Mouse (Mus musculus) adrenal gland, adult (tissue): Measurements from ENCODE around the gene G3bp1.

ENCODE experiments used
- DNase-seq, 2 experiments: peaks; one replicate each; pipeline ENCODE4 v3.0.0; 2022 to 2023; ENCODE audit warnings: low spot score in 1 of 2; ENCODE audit not compliant: inconsistent age in 2 of 2

G3bp1 gene

DNA sequence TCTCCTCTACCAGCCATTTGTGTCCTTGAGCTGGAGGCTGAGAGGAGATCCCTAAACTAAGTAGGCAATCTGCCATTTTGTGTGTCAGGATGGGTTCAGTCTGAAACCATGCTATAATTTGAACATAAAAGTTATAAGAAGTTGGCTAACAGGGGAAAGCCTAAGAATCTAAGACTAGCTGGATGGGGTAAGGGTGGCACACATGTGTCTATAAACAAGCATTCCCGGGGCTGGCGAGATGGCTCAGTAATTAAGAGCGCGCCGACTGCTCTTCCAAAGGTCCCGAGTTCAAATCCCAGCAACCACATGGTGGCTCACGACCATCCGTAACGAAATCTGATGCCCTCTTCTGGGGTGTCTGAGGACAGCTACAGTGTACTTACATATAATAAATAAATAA is 7.3 kb upstream of the G3bp1 start:
- DNase-seq = no peak

DNA sequence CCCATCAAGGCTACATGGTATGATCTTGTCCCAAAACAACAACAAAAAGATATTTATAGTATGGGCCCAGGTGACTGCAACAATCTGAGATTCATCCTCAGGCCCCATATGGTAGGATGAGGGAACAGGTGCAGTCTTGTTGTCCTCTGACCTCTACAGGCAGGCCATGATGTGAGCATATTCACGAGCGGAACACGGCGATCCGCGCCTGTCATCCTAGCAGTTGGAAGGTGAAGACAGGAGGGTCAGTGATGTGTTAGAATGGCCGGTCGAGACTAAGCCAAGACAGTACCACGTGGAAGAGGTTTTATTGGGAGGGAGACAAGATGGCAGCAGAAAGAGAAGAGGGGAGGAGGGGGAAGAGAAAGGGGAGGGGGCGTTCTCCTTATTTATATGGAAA is 4.8 kb upstream of the G3bp1 start:
- no peak for DNase-seq

DNA sequence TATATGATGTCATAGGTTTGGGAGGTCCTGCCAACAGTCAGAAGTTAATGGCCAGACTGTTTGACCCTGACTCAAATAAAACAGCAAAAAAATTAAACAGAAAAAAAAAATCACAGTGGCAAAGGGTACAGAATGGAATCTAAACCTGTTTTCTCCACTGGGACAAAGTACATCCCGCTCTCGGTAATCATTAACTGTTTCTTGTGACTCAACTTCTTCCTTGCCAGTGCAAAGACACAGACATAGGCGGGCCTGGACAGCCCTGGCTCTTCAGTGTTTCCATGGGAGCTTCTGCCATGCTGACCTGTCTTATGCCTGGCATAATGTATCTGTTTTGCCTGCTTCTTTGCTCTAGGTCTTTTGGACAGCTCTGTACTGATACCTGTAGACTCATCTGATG is 4.3 kb upstream of the G3bp1 start:
- no peak for DNase-seq

DNA sequence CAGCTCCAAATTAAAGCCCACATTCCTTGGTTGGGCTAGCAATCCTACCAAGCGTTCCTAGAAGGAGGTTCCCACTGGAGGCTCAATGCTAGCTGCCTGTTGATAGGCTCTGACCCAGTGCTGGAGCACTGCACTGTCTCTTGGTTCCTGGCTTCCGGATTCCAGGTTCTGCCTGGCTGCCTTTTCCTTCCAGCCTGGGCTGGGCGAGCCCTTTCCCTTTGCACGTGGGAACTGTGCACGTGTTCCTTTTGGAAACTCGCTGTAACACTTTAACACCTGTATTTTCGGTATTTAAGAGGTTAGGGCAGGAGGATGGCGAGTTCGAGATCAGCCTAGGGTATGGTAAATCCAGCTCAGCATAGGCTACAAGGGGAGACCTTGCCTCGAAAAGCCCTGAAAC is 1.5 kb upstream of the G3bp1 start:
- DNase-seq = peak in 1 of 2 experiments; percentile 45

DNA sequence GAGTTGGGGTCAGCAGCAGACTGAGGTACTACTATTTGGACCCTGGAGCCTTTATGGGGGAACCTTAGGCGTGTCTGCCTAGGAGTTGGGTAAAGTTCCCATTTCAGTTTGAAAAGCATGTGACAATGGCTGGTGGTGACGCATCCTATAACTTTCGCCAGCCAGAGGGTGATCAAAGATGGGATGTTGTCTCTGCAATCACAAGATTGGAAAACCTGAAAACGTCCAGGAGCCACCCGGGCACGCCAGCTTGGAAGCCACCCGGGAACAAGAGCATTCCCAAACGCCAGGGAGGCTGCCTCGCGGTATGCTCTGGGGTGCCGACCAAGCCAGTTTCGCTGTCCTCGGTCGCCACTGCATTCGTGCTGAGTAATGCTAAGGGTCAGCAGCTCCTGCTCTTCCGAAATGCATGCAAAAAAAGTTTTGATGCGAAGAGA is 856 bp upstream of the G3bp1 start:
- no peak for DNase-seq

DNA sequence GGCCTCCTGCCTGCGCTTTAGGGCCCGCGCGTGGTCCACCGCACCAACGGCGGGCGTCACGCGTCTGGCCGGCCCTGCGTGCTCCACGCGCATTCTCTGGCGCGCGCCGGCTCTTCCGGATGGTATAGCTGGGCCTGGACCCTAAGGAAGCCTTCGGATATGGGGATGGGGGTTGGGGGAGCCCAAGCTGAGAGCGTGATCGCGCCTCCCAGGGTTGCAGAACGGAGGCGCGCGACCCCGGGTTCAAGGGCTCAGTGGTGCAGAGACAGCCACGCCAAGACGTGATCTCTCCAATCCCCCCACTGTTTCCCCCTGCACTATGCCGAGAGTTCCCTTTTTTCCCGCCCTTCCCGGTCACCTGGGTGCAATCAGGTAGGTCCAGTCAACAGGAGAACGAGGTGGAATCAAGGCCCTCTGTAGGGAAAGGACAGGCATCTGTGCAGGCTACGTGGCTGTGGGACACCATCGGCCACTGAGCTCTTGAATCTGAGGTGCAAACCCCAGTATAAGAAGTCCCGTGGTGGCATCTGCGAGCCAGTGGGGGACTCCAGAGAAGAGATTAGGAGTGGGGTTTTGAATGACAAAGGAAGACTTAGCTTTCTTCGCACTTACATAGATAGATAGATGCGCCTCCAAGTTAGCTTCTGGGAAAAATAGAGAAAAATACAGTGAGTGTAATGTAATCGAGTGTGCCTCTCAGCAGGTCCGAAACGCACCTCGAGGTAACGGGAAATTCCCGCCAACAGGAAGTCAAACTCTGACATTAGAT is 622 bp downstream of the G3bp1 start:
- DNase-seq = peak in 1 of 2 experiments; percentile 75

DNA sequence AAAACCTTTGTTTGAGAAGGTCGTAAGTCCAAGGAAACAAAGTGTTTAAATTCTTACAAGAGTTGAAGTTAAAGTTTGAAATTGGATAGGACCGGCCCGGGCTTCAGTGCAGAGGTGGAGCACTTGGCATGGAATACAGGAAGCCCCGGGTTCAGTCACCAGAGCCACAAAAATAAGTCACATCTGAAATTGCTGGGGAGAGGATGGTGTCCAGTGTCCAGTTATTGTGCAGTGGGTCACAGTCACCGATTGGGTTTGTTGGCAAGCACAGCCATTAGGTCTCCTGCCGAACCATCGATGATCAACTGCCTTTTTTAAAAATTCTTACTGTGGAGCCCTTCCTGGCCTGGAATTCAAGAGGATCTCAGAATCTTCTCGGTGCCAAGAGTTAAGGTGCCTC is 1.3 kb downstream of the G3bp1 start:
- DNase-seq = peak in 1 of 2 experiments; percentile 62

DNA sequence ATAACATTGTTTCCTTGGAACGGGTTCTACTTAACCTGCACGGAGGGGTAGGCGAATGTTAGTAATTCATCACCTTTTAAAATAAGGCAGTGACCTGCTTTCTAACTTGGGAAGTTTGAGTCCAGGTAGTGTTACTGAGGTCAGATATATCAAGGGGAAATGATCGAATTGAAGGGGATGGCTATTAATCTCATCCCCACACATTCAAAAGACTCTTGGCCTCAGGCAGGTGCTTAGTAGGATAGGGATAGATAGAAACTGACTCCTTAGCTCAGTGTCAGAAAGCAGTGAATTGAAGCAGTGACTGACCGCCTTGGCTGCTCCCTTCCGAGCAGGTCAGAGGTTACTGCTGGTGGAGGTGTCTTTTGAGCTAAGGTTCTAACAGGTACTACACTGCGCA is 2.0 kb downstream of the G3bp1 start:
- DNase-seq = no peak

DNA sequence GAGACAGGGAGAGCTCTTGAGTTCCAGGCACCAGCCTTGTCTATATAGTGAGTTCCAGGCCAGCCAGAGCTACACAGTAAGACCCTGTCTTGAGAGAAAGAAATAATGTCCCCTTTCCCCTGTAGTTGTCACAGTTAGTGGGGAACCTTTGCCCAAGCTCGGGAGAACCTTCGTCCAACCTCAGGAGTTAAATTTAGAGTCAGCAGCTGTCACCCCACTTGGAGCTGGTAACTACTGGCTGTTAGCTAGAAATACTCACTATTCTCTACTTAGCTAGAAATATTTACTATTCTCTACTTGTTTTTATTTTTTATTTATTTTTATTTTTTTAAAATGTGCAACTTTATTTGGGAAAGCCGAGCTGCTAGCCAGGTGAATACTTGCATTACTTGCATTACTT is 3.7 kb downstream of the G3bp1 start:
- no peak for DNase-seq

DNA sequence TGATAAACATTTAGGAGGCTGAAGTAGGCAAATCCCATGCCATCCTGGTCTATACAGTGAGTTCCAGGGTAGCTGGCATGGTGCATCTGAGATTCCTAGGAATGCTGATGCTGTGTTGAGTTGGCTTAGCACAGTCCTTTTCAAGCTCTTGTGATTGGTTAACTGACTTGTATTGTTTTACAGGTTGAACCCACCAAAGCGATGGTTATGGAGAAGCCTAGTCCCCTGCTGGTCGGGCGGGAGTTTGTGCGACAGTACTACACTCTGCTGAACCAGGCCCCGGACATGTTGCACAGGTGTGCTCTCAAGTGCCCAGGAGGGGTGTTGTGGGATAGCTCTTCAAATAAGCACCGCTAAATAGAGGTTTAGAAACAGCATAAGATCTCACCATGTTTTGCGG is 16.0 kb downstream of the G3bp1 start:
- DNase-seq = no peak

DNA sequence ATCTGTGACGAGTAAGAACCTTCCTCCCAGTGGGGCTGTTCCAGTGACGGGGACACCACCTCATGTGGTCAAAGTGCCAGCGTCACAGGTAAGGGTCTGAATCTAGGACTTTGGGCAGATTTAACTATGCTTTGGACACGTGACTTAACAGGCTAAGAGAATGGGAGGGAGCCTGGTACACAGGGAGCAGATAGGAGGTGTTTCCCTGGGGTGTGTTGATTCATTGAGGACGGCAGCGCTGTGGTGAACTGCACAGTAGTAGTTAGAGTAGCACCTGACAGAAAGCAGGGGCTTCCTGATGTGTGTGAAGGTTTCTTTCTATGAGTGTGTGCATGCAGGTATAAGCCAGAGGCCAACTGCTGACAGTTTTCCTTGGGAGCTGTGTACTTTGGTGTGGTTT is 26.7 kb downstream of the G3bp1 start:
- no peak for DNase-seq

DNA sequence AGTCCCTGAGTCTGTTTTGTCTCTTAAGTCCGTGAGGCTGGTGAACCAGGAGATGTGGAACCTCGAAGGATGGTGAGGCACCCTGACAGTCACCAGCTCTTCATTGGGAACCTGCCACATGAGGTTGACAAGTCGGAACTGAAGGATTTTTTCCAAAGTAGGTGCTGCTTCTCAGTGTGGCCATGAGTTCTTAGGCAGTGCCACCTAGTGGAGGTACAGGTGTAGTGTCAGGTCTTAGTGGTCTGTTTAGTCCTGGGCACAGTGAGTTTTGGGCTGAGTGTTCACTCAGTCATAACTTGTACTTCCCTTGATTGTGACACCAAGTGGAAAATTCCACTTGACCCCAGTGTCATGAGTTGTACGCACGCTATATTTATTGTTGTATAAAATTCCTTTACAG is 28.4 kb downstream of the G3bp1 start:
- peak; percentile 59 to 83 for DNase-seq

DNA sequence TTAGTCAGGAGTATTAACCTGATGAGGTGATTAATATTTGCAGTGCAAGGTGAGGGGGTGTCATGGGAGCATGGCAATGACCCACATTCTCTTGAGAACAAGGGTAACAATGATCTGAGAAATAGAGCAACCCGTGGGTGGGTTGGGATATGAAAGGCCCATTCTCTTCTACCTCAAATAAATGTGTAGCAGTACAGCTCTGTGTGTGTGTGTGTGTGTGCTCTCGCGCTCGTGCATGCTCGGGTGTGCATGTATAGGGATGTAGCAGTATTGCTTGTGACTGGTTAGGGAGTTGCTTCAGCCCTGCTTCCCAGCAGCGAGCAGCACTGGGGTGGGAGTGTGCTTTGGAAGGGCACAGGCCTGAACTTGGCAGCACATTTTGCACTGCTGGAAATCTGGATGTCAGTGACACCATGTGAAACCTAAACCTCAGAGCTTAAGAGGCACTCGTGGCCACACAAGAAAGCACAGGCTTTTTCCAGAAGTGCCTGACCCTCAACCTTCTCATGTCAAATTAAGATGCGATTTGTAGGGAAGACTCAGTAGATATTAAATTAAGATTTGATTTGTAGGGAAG is 32.6 kb downstream of the G3bp1 start:
- no peak for DNase-seq

DNA sequence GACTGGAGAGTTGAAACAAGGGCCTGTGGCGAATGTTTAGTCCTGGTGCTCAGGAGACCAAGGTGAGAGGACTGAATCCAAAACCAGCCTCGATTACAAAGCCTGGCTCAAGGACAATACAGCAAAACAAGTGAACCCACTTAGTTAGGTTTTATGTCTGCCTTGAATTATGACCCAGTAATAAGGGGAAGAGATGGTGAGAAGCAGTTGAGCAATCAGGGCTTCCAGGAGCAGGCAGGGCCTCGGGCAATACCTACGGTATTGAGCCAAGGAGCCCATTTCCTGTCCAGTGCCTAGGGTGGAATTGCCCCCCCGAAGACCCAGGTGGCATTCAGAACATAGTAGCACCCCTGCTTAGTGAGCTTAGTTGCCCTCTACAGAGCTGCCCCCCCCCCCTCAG is 33.4 kb downstream of the G3bp1 start:
- DNase-seq = peak in 1 of 2 experiments; percentile 68

DNA sequence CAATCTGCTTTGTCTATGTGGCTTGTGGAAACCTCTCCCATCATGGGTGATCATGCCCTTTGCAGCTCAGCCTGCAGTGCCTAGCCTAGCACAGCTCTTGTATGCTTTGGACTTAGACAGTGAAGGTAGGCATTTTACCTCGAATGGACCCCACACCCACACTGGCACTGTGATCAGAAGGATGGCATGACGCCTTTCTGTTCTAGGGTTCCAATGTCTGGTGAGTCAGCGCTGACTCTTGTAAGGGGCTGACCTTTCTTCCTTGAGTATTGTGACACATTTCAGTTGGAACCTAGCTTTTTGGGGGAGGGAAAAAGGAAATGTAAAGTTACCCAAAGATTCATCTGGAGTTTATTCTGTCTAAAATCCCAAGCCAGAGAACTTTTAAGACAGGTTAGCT is 36.0 kb downstream of the G3bp1 start:
- peak; percentile 67 to 83 for DNase-seq

DNA sequence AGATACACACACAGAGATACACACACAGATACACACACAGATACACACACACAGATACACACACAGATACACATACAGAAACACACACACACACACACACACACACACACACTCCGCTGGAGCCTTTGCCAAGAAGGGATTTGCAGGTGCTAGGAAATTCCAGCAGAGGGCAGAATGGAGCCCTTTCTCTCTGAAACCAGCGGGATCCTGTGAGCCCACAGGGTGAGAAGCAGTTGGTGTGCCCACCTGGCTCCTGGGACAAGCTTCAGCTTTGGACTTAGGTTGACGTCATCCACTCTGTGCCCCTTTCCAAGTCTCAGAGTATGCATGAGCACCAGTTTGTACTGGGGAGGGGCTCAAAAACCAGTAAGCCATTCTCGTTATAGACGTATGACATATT is 41.9 kb downstream of the G3bp1 start:
- DNase-seq = peak in 1 of 2 experiments; percentile 32

DNA sequence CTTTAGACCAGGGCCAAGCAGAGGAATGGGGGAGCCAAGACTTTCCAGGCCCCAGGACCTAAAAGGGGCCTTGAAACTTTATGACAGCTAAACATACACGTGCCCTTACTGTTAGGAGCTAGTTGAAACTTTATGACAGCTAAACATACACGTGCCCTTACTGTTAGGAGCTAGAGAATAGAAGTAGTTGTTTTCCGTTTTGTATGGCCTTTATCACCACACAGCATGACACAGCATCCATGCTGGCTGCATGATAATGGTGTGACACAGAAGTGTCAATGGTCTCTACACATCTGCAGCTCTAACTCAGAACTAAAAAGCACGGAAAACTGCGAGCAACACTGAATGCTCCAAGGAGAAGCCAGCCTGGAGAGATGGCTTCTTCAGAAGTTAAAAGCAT is 48.2 kb downstream of the G3bp1 start:
- no peak for DNase-seq

DNA sequence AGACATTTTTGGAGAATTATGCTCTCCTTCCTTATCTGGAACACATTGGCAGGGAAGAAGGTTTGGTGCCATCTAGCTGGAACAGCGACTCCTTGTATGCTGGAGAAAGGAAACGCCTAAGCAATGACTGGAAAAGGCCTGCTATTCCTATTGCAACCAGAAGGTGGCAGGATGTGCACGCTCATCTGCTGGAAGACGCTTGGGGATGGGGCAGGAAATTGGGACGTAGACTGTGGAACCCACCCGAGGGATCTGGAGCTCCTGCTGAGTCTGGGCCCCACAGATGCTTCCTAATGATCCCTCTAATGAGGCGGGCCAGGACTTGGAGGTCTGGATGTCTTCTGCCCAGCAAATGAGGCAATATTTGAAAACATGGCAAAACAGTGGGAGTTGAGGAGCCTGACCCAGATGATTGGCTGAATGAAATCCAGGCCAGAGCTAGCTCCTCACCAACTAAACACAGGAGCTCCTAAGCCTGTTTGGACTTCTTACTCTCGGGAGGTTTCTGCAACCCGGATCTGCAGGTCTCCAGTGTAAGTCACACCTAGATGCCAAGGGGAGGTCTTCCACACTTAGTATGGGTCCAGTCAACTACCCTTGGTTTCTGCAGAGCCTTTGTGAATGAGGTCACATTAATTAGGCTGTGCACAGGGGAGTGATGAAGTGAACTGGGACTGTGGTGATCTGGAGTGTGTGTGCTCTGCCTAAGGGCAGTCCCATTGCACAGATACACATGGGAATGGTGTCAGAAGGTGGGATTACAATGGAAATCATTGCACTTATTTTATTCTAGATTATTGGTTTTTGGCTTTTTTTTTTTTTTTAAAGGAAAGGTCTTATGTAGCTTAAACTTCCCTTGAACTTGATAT is 49.6 kb downstream of the G3bp1 start:
- DNase-seq = peak; percentile 63 to 88

DNA sequence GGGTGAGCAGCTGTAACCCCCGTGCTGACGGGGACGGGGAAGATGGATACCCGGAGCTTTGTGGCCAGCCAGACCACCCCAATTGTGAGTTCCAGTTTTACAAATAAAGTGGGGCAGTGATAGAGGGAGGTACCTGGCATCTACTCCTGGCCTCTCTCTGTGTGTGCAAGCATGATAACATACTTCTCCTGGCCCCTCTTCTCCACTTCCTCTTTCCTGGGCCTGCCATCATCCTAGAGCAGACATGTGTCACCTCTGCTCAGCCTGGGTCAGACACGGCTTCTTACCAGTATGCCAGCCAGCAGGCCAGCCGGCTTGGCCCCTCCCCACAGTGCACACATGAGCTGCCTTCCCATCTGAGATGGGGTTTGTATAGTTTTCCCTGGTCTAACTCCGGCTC is 61.3 kb downstream of the G3bp1 start:
- no peak for DNase-seq

DNA sequence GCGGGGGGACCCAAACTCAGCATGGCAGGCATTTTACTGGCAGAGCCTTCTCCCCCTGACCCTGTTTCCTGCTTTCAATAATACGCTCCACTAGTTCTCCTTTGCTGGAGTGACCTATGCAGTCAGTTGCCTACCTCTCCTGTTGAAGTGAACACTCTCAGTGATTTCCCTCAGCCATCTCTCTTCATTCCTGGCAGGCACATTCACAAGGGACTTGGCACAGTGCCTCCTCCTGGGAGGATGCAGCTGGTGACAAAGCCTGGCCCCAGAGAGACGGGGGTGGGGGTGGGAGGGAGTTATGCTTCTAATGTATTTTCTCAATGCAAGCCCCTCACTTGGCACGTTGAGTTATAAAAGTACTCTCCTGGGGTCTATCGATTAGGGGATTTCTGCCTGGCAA is 63.9 kb downstream of the G3bp1 start:
- DNase-seq = no peak

DNA sequence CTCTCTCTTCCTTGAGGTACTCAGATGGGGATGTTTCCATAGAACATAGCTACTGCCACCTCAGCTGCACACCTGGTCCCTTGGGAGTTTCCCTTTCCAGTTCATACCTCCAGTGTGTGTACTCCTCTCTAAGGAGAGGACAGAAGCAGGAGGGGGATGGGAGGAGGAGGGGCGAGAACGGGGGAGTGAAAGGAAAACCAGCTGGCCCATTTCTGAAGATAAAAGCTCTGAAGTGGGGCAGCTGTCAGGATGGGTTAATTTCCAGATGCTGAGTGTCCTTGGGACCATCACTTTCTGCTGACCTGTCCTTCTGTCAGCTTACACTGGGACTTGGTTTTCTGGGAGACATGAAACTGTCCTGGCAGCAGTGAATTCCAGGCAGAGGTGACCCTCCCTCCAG is 65.3 kb downstream of the G3bp1 start:
- DNase-seq = no peak

DNA sequence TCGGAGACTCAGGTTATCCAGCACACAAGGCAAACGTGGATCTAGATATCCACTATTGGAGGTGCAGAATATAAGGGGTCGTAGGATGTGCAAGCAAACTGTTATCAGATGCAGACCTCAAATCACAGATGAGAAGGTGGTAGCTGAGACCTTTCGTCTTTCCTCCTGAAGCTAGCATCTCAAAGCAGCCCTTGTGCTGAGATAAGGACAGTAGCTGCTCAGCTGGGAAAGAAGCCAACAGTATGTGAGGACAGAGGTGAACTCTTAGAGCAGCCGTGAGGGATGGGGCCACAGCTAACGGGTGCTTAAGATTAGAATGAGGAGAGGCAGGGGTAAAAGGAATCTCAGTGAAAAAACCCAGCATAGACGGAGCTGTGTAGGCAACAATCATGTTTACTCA is 72.6 kb downstream of the G3bp1 start:
- no peak for DNase-seq
